Mouse (Mus musculus): ENCODE measurements around the gene Gm42906. TPM values are rescaled to one million over a fixed set of nuclear protein-coding genes. Genes with fewer than 3 reads are reported as not detected.
A peak's percentile ranks its signal among the peaks of the same experiment; 100 is the strongest.

Gene Gm42906
- polyA plus RNA-seq, 1 experiment = not detected

- WGBS = 92% methylated on average over 14 of the region's 14 CpGs
- no peak for DNase-seq
- Histone ChIP-seq H3K27me3 (replicated peaks; ENCODE audit: control insufficient read depth, insufficient read depth, low read length) (no peaks in the 10 kb centered on the region), H3K4me1 (ENCODE audit: control insufficient read depth, insufficient read depth, low read length) (peaks cover 10% of the 10 kb centered on the region; the same call in 1 of the 2 replicates), H3K4me3 (ENCODE audit: insufficient read depth, low read depth, low read length) (no peak overlapping the region), H3K36me3 (ENCODE audit: control insufficient read depth, insufficient read depth, low read length) (no peaks in the 10 kb centered on the region), H3K27ac (ENCODE audit: insufficient read depth, low read depth, low read length) (no peak overlapping the region)
- TF ChIP-seq POLR2A (IDR thresholded peaks at IDR 0.05; ENCODE audit: low read depth, low read length) (no peak), CTCF (conservative IDR thresholded peaks at IDR 0.05; ENCODE audit: insufficient read depth, insufficient read length, low read depth, low read length) (no peak)
These were observed 294.2 kb downstream of the Gm42906 start for GRCm38 (mm10) chr5:151133744-151134143.

DNA sequence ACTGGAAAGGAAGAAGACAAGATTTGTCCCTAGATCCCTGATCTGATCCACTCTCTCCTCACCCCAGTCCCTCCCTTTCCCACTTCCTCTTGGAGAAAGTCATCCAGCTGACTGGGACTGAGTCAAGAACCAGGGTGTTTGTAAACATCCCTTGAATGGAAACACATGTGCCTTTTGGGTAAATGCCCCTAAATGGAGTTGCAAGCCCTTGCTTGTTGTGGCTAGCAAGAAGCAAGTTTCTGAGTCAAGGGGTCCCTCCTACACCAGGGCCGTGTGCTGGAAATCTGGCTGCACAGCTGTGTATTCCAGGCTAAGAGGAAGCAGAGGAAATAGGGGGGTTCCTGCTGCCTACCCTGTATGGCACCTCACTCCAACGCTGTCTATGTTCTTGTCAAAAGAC lies 298.2 kb downstream of the Gm42906 start:
- no peaks in the 10 kb centered on the region for H3K36me3 ChIP-seq (ENCODE audit: control insufficient read depth, insufficient read depth, low read length)
- no peak overlapping the region for H3K4me3 ChIP-seq (ENCODE audit: insufficient read depth, low read depth, low read length)
- no peak overlapping the region; the same call in 1 of the 2 replicates for H3K27ac ChIP-seq (ENCODE audit: insufficient read depth, low read depth, low read length)
- no peaks in the 10 kb centered on the region for H3K4me1 ChIP-seq (ENCODE audit: control insufficient read depth, insufficient read depth, low read length)
- 66% methylated on average over 2 of the region's 2 CpGs for WGBS
- no peak for TF ChIP-seq POLR2A (IDR thresholded peaks at IDR 0.05; ENCODE audit: low read depth, low read length)
- TF ChIP-seq CTCF (conservative IDR thresholded peaks at IDR 0.05; ENCODE audit: insufficient read depth, insufficient read length, low read depth, low read length) = no peak
- peak; percentile 20 for DNase-seq
- no peaks in the 10 kb centered on the region for H3K27me3 ChIP-seq (replicated peaks; ENCODE audit: control insufficient read depth, insufficient read depth, low read length)

DNA sequence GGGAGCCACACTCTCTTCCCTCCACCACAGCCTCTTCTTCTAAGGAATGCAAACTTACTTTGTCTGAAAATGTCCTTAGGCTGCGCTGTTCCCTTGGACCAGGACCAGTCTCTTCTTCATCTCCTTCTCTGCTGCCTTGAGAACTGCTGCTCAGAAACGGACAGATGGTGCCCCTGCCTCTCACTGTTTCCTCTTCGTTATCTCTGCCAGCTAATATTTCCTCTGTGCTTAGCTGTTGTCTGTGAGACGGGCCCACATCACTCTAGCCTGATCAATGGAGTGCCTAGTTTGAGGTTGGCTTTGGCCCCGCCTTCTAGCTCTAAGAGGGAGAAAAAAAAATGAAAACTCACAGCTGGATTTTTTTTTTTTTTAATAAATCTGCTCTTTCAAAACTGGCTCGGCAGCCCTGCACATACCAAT lies 300.7 kb downstream of the Gm42906 start:
- 50% methylated on average over 6 of the region's 6 CpGs for WGBS

GRCm38 (mm10) chr5:151126608-151127005 lies 301.4 kb downstream of the Gm42906 start:
- TF ChIP-seq POLR2A (IDR thresholded peaks at IDR 0.05; ENCODE audit: low read depth, low read length) (no peak), CTCF (conservative IDR thresholded peaks at IDR 0.05; ENCODE audit: insufficient read depth, insufficient read length, low read depth, low read length) (no peak)
- no peak overlapping the region for H3K27ac ChIP-seq (ENCODE audit: insufficient read depth, low read depth, low read length)
- no peaks in the 10 kb centered on the region for H3K36me3 ChIP-seq (ENCODE audit: control insufficient read depth, insufficient read depth, low read length)
- DNase-seq = no peak
- H3K4me1 ChIP-seq (ENCODE audit: control insufficient read depth, insufficient read depth, low read length) = no peaks in the 10 kb centered on the region
- H3K4me3 ChIP-seq (ENCODE audit: insufficient read depth, low read depth, low read length) = peak overlapping the region; percentile 26; the same call in 1 of the 2 replicates
- 46% methylated on average over 10 of the region's 10 CpGs for WGBS
- H3K27me3 ChIP-seq (replicated peaks; ENCODE audit: control insufficient read depth, insufficient read depth, low read length) = no peaks in the 10 kb centered on the region

More for the DNA sequence above, 300.7 kb downstream of the Gm42906 start:
- no peaks in the 10 kb centered on the region for H3K4me1 ChIP-seq (ENCODE audit: control insufficient read depth, insufficient read depth, low read length)
- H3K36me3 ChIP-seq (ENCODE audit: control insufficient read depth, insufficient read depth, low read length) = no peaks in the 10 kb centered on the region
- peak; percentile 19 for DNase-seq
- H3K27me3 ChIP-seq (replicated peaks; ENCODE audit: control insufficient read depth, insufficient read depth, low read length) = no peaks in the 10 kb centered on the region
- TF ChIP-seq CTCF (conservative IDR thresholded peaks at IDR 0.05; ENCODE audit: insufficient read depth, insufficient read length, low read depth, low read length) = no peak
- 0 out of 2 replicates have a peak overlapping the region, but pooled peaks have one; percentile 42 for H3K27ac ChIP-seq (ENCODE audit: insufficient read depth, low read depth, low read length)
- peak overlapping the region; percentile 22; the same call in 1 of the 2 replicates for H3K4me3 ChIP-seq (ENCODE audit: insufficient read depth, low read depth, low read length)

GRCm38 (mm10) chr5:151125985-151126607 lies 301.9 kb downstream of the Gm42906 start:
- Histone ChIP-seq H3K4me1 (ENCODE audit: control insufficient read depth, insufficient read depth, low read length) (no peaks in the 10 kb centered on the region), H3K27me3 (replicated peaks; ENCODE audit: control insufficient read depth, insufficient read depth, low read length) (no peaks in the 10 kb centered on the region), H3K36me3 (ENCODE audit: control insufficient read depth, insufficient read depth, low read length) (no peaks in the 10 kb centered on the region), H3K27ac (ENCODE audit: insufficient read depth, low read depth, low read length) (no peak overlapping the region), H3K4me3 (ENCODE audit: insufficient read depth, low read depth, low read length) (no peak overlapping the region)
- TF ChIP-seq CTCF (conservative IDR thresholded peaks at IDR 0.05; ENCODE audit: insufficient read depth, insufficient read length, low read depth, low read length) (no peak), POLR2A (IDR thresholded peaks at IDR 0.05; ENCODE audit: low read depth, low read length) (no peak)
- no peak for DNase-seq
- WGBS = 63% methylated on average over 6 of the region's 6 CpGs

DNA sequence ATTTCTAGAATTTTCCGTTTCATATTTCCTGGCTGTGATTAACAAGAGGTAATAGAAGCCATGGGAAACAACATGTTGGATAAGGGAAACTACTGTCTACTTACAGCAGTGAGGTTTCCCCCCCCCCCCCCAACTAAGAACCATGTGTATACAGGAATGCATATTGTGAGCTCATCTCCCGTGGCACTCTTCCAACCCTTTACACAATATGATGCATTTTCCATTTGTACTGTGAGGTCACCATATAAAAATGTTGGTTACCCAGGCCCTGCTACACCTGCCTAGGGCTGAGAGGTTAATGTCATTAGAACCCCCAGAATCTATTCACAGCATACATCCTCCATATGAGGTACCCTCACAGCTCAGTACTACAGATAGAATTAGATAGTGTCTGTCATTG lies 310.1 kb downstream of the Gm42906 start:
- no peak for DNase-seq
- H3K27ac ChIP-seq (ENCODE audit: insufficient read depth, low read depth, low read length) = no peak overlapping the region
- no peaks in the 10 kb centered on the region for H3K27me3 ChIP-seq (replicated peaks; ENCODE audit: control insufficient read depth, insufficient read depth, low read length)
- 75% methylated on average over 2 of the region's 2 CpGs for WGBS
- H3K4me1 ChIP-seq (ENCODE audit: control insufficient read depth, insufficient read depth, low read length) = no peaks in the 10 kb centered on the region
- H3K36me3 ChIP-seq (ENCODE audit: control insufficient read depth, insufficient read depth, low read length) = no peaks in the 10 kb centered on the region
- TF ChIP-seq CTCF (conservative IDR thresholded peaks at IDR 0.05; ENCODE audit: insufficient read depth, insufficient read length, low read depth, low read length) = no peak
- TF ChIP-seq POLR2A (IDR thresholded peaks at IDR 0.05; ENCODE audit: low read depth, low read length) = no peak
- no peak overlapping the region for H3K4me3 ChIP-seq (ENCODE audit: insufficient read depth, low read depth, low read length)

- TF ChIP-seq POLR2A (IDR thresholded peaks at IDR 0.05; ENCODE audit: low read depth, low read length) (no peak), CTCF (conservative IDR thresholded peaks at IDR 0.05; ENCODE audit: insufficient read depth, insufficient read length, low read depth, low read length) (no peak)
- Histone ChIP-seq H3K4me1 (ENCODE audit: control insufficient read depth, insufficient read depth, low read length) (no peaks in the 10 kb centered on the region), H3K27ac (ENCODE audit: insufficient read depth, low read depth, low read length) (no peak overlapping the region), H3K4me3 (ENCODE audit: insufficient read depth, low read depth, low read length) (no peak overlapping the region), H3K36me3 (ENCODE audit: control insufficient read depth, insufficient read depth, low read length) (no peaks in the 10 kb centered on the region), H3K27me3 (replicated peaks; ENCODE audit: control insufficient read depth, insufficient read depth, low read length) (no peaks in the 10 kb centered on the region)
- DNase-seq = no peak
- 94% methylated on average over 5 of the region's 5 CpGs for WGBS
These were observed 311.6 kb downstream of the Gm42906 start for GRCm38 (mm10) chr5:151116192-151116887.
